Mouse (Mus musculus) spleen, adult 2 months (tissue): ENCODE results near the gene Llph.

Experiments
- CTCF ChIP-seq: fragments of 200-500 bp; IDR thresholded peaks from 2 replicates; pipeline ENCODE4 v1.5.1; 2011; ENCODE audit warnings: mild to moderate bottlenecking, inconsistent platforms; ENCODE audit not compliant: insufficient read depth, insufficient read length, insufficient replicate concordance; ENCODE audit errors: extremely low read depth
- POLR2A ChIP-seq: fragments of 200-500 bp; IDR thresholded peaks from 2 replicates; pipeline ENCODE4 v1.6.1; 2011; ENCODE audit warnings: low read depth, low read length, inconsistent platforms

DNA sequence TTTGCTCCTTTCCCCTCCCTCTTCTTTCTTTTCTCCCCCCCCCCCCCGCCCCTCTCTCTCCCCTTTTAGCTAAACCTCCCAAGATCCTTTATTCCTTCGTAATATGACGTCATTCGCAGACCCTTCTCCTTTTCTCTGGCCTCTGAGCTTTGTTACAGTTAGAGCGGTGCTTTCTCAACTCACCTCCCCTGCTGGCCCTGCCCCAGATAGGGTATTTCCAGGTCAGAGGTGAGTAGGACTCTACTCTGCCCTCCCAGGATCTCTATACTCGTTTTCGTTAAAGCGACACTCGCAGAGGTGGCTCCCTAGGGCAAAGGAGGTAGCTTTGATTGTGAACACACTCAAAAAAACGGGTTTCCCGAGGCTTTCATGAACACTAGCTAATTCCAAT is 45.0 kb downstream of the Llph start:
- no peak for TF ChIP-seq CTCF
- TF ChIP-seq POLR2A: no peak
